Mouse (Mus musculus): ENCODE results near the gene Dnajc25. TPM values are rescaled to one million over a fixed set of nuclear protein-coding genes. Genes with fewer than 3 reads are reported as not detected.

The Dnajc25 gene
- polyA plus RNA-seq, 1 experiment from 2014 or later: 11.6 TPM

DNA sequence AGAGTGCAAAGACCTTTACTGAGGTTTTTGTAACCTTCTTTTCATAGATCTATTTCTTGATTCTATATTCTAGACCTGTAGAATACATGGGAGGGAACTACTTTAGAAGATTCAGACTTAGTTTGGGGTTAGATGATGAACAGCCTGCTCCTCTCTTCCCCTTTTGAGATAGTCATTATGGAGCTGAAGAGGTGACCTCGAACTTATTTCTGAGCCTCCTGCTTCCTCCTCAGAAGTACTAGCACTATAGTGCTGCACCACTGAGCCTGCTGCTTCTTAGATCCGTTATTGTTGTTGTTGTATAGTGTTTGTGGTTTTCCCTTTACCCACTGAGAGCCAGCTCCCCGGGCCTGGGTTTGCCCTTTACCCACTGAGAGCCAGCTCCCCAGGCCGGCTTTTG is 14.8 kb downstream of the Dnajc25 start:
- 83% methylated on average over 4 of the region's 4 CpGs for WGBS
- 0 out of 2 replicates have a peak, but pooled peaks cover under 1% of the 10 kb centered on the region for H3K36me3 ChIP-seq (ENCODE audit: control insufficient read depth, insufficient read depth, low read length)

GRCm38 (mm10) chr4:59011446-59011845 is 16.6 kb downstream of the Dnajc25 start:
- no peaks in the 10 kb centered on the region for H3K27me3 ChIP-seq (replicated peaks; ENCODE audit: control insufficient read depth, insufficient read depth, low read length)
- WGBS: 75% methylated on average over 3 of the region's 3 CpGs
- H3K4me1 ChIP-seq (replicated peaks; ENCODE audit: control insufficient read depth, insufficient read depth, low read length): no peaks in the 10 kb centered on the region
- no peaks in the 10 kb centered on the region for H3K9me3 ChIP-seq (ENCODE audit: control insufficient read depth, low read length)
- no peak overlapping the region for H3K4me2 ChIP-seq (ENCODE audit: low read length)
- 0 out of 2 replicates have a peak, but pooled peaks cover 8% of the 10 kb centered on the region for H3K36me3 ChIP-seq (ENCODE audit: control insufficient read depth, insufficient read depth, low read length)
- ATAC-seq (replicated peaks; ENCODE audit: low FRiP score, low TSS enrichment, low read depth): no peak
- no peak overlapping the region for H3K9ac ChIP-seq (ENCODE audit: low read length)
- no peak overlapping the region for H3K27ac ChIP-seq (ENCODE audit: low read depth)
- H3K4me3 ChIP-seq (ENCODE audit: low read depth, low read length): no peak overlapping the region
- DNase-seq (ENCODE audit: low spot score): peak; percentile 42

More for the DNA sequence above, 14.8 kb downstream of the Dnajc25 start:
- H3K27ac ChIP-seq (ENCODE audit: low read depth): no peak overlapping the region
- H3K27me3 ChIP-seq (replicated peaks; ENCODE audit: control insufficient read depth, insufficient read depth, low read length): no peaks in the 10 kb centered on the region
- no peak for ATAC-seq (replicated peaks; ENCODE audit: low FRiP score, low TSS enrichment, low read depth)
- no peak overlapping the region for H3K4me2 ChIP-seq (ENCODE audit: low read length)
- peaks cover 9% of the 10 kb centered on the region for H3K4me1 ChIP-seq (replicated peaks; ENCODE audit: control insufficient read depth, insufficient read depth, low read length)
- H3K4me3 ChIP-seq (ENCODE audit: low read depth, low read length): no peak overlapping the region
- H3K9me3 ChIP-seq (ENCODE audit: control insufficient read depth, low read length): no peaks in the 10 kb centered on the region
- H3K9ac ChIP-seq (ENCODE audit: low read length): no peak overlapping the region
- peak; percentile 28 for DNase-seq (ENCODE audit: low spot score)

DNA sequence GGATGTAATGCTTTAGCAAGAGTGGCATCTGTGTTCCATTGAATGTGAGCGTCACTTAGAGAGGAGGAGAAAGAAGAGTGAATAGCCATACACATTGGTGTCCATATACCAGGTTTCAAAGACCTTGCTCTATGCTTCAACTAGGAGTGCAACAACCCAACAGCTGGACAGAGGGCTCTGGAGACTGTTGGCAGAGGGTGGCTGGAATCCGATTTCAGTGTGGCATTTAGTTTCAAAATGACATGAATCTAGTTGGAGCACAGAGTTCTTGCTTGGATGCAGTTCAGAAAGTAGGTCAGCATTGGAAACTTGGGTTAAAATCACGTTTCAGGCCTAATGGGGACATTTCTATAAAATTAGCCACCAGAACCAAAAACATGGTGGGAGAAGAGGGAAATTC is 20.3 kb downstream of the Dnajc25 start:
- 90% methylated on average over 3 of the region's 3 CpGs for WGBS
- H3K4me2 ChIP-seq (ENCODE audit: low read length): no peak overlapping the region
- ATAC-seq (replicated peaks; ENCODE audit: low FRiP score, low TSS enrichment, low read depth) (no peak), DNase-seq (ENCODE audit: low spot score) (no peak)
- H3K4me1 ChIP-seq (replicated peaks; ENCODE audit: control insufficient read depth, insufficient read depth, low read length): no peaks in the 10 kb centered on the region
- H3K9ac ChIP-seq (ENCODE audit: low read length): no peak overlapping the region
- no peaks in the 10 kb centered on the region for H3K27me3 ChIP-seq (replicated peaks; ENCODE audit: control insufficient read depth, insufficient read depth, low read length)
- H3K27ac ChIP-seq (ENCODE audit: low read depth): no peak overlapping the region
- no peaks in the 10 kb centered on the region for H3K9me3 ChIP-seq (ENCODE audit: control insufficient read depth, low read length)
- peaks cover 33% of the 10 kb centered on the region for H3K36me3 ChIP-seq (ENCODE audit: control insufficient read depth, insufficient read depth, low read length)
- no peak overlapping the region for H3K4me3 ChIP-seq (ENCODE audit: low read depth, low read length)

- no peaks in the 10 kb centered on the region for H3K9me3 ChIP-seq (ENCODE audit: control insufficient read depth, low read length)
- ATAC-seq (replicated peaks; ENCODE audit: low FRiP score, low TSS enrichment, low read depth) (no peak), DNase-seq (ENCODE audit: low spot score) (no peak)
- no peak overlapping the region for H3K4me3 ChIP-seq (ENCODE audit: low read depth, low read length)
- no peak overlapping the region for H3K4me2 ChIP-seq (ENCODE audit: low read length)
- WGBS: 72% methylated on average over 2 of the region's 2 CpGs
- no peak overlapping the region for H3K9ac ChIP-seq (ENCODE audit: low read length)
- H3K36me3 ChIP-seq (ENCODE audit: control insufficient read depth, insufficient read depth, low read length): peaks cover 45% of the 10 kb centered on the region
- no peak overlapping the region for H3K27ac ChIP-seq (ENCODE audit: low read depth)
- no peaks in the 10 kb centered on the region for H3K27me3 ChIP-seq (replicated peaks; ENCODE audit: control insufficient read depth, insufficient read depth, low read length)
- no peaks in the 10 kb centered on the region for H3K4me1 ChIP-seq (replicated peaks; ENCODE audit: control insufficient read depth, insufficient read depth, low read length)
Measured at GRCm38 (mm10) chr4:59016922-59017321, 22.1 kb downstream of the Dnajc25 start.

GRCm38 (mm10) chr4:59034325-59034917 is 39.6 kb downstream of the Dnajc25 start:
- H3K9me3 ChIP-seq (ENCODE audit: control insufficient read depth, low read length): peaks cover 2% of the 10 kb centered on the region; the same call in 1 of the 2 replicates
- ATAC-seq (replicated peaks; ENCODE audit: low FRiP score, low TSS enrichment, low read depth): 0 out of 2 replicates have a peak, but pooled peaks have one; percentile 6
- no peaks in the 10 kb centered on the region for H3K27me3 ChIP-seq (replicated peaks; ENCODE audit: control insufficient read depth, insufficient read depth, low read length)
- no peak for DNase-seq (ENCODE audit: low spot score)
- peak overlapping the region; percentile 51 for H3K4me2 ChIP-seq (ENCODE audit: low read length)
- H3K36me3 ChIP-seq (ENCODE audit: control insufficient read depth, insufficient read depth, low read length): no peaks in the 10 kb centered on the region
- H3K27ac ChIP-seq (ENCODE audit: low read depth): no peak overlapping the region
- WGBS: 82% methylated on average over 10 of the region's 10 CpGs
- peak overlapping the region; percentile 75 for H3K4me3 ChIP-seq (ENCODE audit: low read depth, low read length)
- H3K9ac ChIP-seq (ENCODE audit: low read length): peak overlapping the region; percentile 81; the same call in 1 of the 2 replicates
- no peaks in the 10 kb centered on the region for H3K4me1 ChIP-seq (replicated peaks; ENCODE audit: control insufficient read depth, insufficient read depth, low read length)

- peak within 1 kb of the TSS; percentile 81 for H3K9ac ChIP-seq (ENCODE audit: low read length)
- peak within 1 kb of the TSS; percentile 75 for H3K4me3 ChIP-seq (ENCODE audit: low read depth, low read length)
- peak within 1 kb of the TSS; percentile 51; the same call in 1 of the 2 replicates for H3K27ac ChIP-seq (ENCODE audit: low read depth)
- 0 out of 2 replicates have a peak, but pooled peaks cover 5% of the 10 kb centered on the region for H3K36me3 ChIP-seq (ENCODE audit: control insufficient read depth, insufficient read depth, low read length)
- ATAC-seq (replicated peaks; ENCODE audit: low FRiP score, low TSS enrichment, low read depth) (peak; percentile 83), DNase-seq (ENCODE audit: low spot score) (peak; percentile 85)
- no peaks in the 10 kb centered on the region for H3K4me1 ChIP-seq (replicated peaks; ENCODE audit: control insufficient read depth, insufficient read depth, low read length)
- peaks cover 2% of the 10 kb centered on the region; the same call in 1 of the 2 replicates for H3K9me3 ChIP-seq (ENCODE audit: control insufficient read depth, low read length)
- no peaks in the 10 kb centered on the region for H3K27me3 ChIP-seq (replicated peaks; ENCODE audit: control insufficient read depth, insufficient read depth, low read length)
- peak within 1 kb of the TSS; percentile 51 for H3K4me2 ChIP-seq (ENCODE audit: low read length)
- WGBS: 13% methylated on average over 76 of the region's 76 CpGs
Measured at GRCm38 (mm10) chr4:59034918-59035785, 40.3 kb downstream of the Dnajc25 start, which contains the start of gene Gng10. Gng10 (plus strand) TSS chr4:59035088.

GRCm38 (mm10) chr4:59035786-59036350 is 41.0 kb downstream of the Dnajc25 start:
- WGBS: 63% methylated on average over 18 of the region's 18 CpGs
- Histone ChIP-seq H3K36me3 (ENCODE audit: control insufficient read depth, insufficient read depth, low read length) (0 out of 2 replicates have a peak, but pooled peaks cover 6% of the 10 kb centered on the region), H3K27ac (ENCODE audit: low read depth) (no peak overlapping the region), H3K9ac (ENCODE audit: low read length) (peak overlapping the region; percentile 81), H3K4me2 (ENCODE audit: low read length) (peak overlapping the region; percentile 51), H3K4me3 (ENCODE audit: low read depth, low read length) (peak overlapping the region; percentile 75), H3K4me1 (replicated peaks; ENCODE audit: control insufficient read depth, insufficient read depth, low read length) (no peaks in the 10 kb centered on the region), H3K27me3 (replicated peaks; ENCODE audit: control insufficient read depth, insufficient read depth, low read length) (no peaks in the 10 kb centered on the region), H3K9me3 (ENCODE audit: control insufficient read depth, low read length) (peaks cover 2% of the 10 kb centered on the region; the same call in 1 of the 2 replicates)
- DNase-seq (ENCODE audit: low spot score) (peak; percentile 56), ATAC-seq (replicated peaks; ENCODE audit: low FRiP score, low TSS enrichment, low read depth) (0 out of 2 replicates have a peak, but pooled peaks have one; percentile 14)

GRCm38 (mm10) chr4:59036490-59037127 is 41.7 kb downstream of the Dnajc25 start:
- Histone ChIP-seq H3K36me3 (ENCODE audit: control insufficient read depth, insufficient read depth, low read length) (0 out of 2 replicates have a peak, but pooled peaks cover 6% of the 10 kb centered on the region), H3K27ac (ENCODE audit: low read depth) (no peak overlapping the region), H3K4me3 (ENCODE audit: low read depth, low read length) (no peak overlapping the region), H3K4me1 (replicated peaks; ENCODE audit: control insufficient read depth, insufficient read depth, low read length) (no peaks in the 10 kb centered on the region), H3K27me3 (replicated peaks; ENCODE audit: control insufficient read depth, insufficient read depth, low read length) (no peaks in the 10 kb centered on the region), H3K9me3 (ENCODE audit: control insufficient read depth, low read length) (peaks cover 2% of the 10 kb centered on the region; the same call in 1 of the 2 replicates), H3K4me2 (ENCODE audit: low read length) (no peak overlapping the region), H3K9ac (ENCODE audit: low read length) (no peak overlapping the region)
- DNase-seq (ENCODE audit: low spot score): peak; percentile 85
- WGBS: 53% methylated on average over 13 of the region's 13 CpGs
- ATAC-seq (replicated peaks; ENCODE audit: low FRiP score, low TSS enrichment, low read depth): no peak
